Mouse (Mus musculus) kidney, adult 11 months (tissue): ENCODE results near the gene Nectin4.
A peak's percentile ranks its signal among the peaks of the same experiment; 100 is the strongest.

Source experiments
- DNase-seq: peaks from one replicate; pipeline ENCODE4 v3.0.0; 2022

Gene Nectin4

GRCm38 (mm10) chr1:171360656-171361055, 9.2 kb upstream of the Nectin4 start, which contains the start of gene Klhdc9:
Gene Klhdc9, minus strand, starts transcription at chr1:171360798.
- DNase-seq, result peak; percentile 94

- peak; percentile 12 for DNase-seq
Observed at GRCm38 (mm10) chr1:171361106-171362103, 8.5 kb upstream of the Nectin4 start.

GRCm38 (mm10) chr1:171365934-171366333, 4.0 kb upstream of the Nectin4 start:
- DNase-seq, result no peak

GRCm38 (mm10) chr1:171372880-171373279, 3.0 kb downstream of the Nectin4 start:
- no peak for DNase-seq

- no peak for DNase-seq
Observed at GRCm38 (mm10) chr1:171373946-171374345, 4.0 kb downstream of the Nectin4 start.

GRCm38 (mm10) chr1:171375646-171376097, 5.8 kb downstream of the Nectin4 start:
- DNase-seq, result no peak

GRCm38 (mm10) chr1:171378298-171378697, 8.4 kb downstream of the Nectin4 start:
- DNase-seq, result no peak

- DNase-seq, result peak; percentile 66
Observed at GRCm38 (mm10) chr1:171379935-171380599, 10.2 kb downstream of the Nectin4 start.

- no peak for DNase-seq
Observed at GRCm38 (mm10) chr1:171382096-171382620, 12.3 kb downstream of the Nectin4 start.

GRCm38 (mm10) chr1:171384361-171384760, 14.5 kb downstream of the Nectin4 start:
- DNase-seq, result no peak

GRCm38 (mm10) chr1:171385171-171385570, 15.3 kb downstream of the Nectin4 start:
- DNase-seq, result no peak

- no peak for DNase-seq
Observed at GRCm38 (mm10) chr1:171387099-171387498, 17.2 kb downstream of the Nectin4 start.

- DNase-seq, result peak; percentile 35
Observed at GRCm38 (mm10) chr1:171388376-171389102, 18.6 kb downstream of the Nectin4 start, which contains the start of gene Arhgap30. Gene Arhgap30, plus strand, starts transcription at chr1:171388954.

GRCm38 (mm10) chr1:171390101-171390500, 20.2 kb downstream of the Nectin4 start:
- DNase-seq, result no peak

- DNase-seq, result no peak
Observed at GRCm38 (mm10) chr1:171401821-171402220, 31.9 kb downstream of the Nectin4 start.

GRCm38 (mm10) chr1:171402991-171403390, 33.1 kb downstream of the Nectin4 start:
- no peak for DNase-seq

- no peak for DNase-seq
Observed at GRCm38 (mm10) chr1:171407263-171407662, 37.4 kb downstream of the Nectin4 start.

- no peak for DNase-seq
Observed at GRCm38 (mm10) chr1:171410231-171410630, 40.3 kb downstream of the Nectin4 start.

GRCm38 (mm10) chr1:171410947-171411484, 41.1 kb downstream of the Nectin4 start, which contains the start of gene Usf1:
Gene Usf1, plus strand, starts transcription at chr1:171411313.
- peak; percentile 94 for DNase-seq

- DNase-seq, result no peak
Observed at GRCm38 (mm10) chr1:171411492-171411941, 41.6 kb downstream of the Nectin4 start.

- no peak for DNase-seq
Observed at GRCm38 (mm10) chr1:171412001-171412441, 42.1 kb downstream of the Nectin4 start.

GRCm38 (mm10) chr1:171412446-171412845, 42.5 kb downstream of the Nectin4 start:
- DNase-seq, result no peak
